Mouse (Mus musculus): ENCODE measurements around the gene Ccdc78. TPM values are rescaled to one million over a fixed set of nuclear protein-coding genes. Genes with fewer than 3 reads are reported as not detected.

Gene Ccdc78
- polyA plus RNA-seq (2014; fragmentation: Illumina TruSeq; extraction: RNeasy Lipid Tissue Mini Kit (QIAGEN cat#74804)): 0.43 TPM

GRCm38 (mm10) chr17:25786280-25786679 lies at the start of gene Ccdc78:
TSS of gene Ccdc78 (plus strand) at chr17:25786580.

GRCm38 (mm10) chr17:25754241-25754640 lies 32.1 kb upstream of the Ccdc78 start, which contains the start of gene Msln:
TSS of gene Msln (minus strand) at chr17:25754378.

DNA sequence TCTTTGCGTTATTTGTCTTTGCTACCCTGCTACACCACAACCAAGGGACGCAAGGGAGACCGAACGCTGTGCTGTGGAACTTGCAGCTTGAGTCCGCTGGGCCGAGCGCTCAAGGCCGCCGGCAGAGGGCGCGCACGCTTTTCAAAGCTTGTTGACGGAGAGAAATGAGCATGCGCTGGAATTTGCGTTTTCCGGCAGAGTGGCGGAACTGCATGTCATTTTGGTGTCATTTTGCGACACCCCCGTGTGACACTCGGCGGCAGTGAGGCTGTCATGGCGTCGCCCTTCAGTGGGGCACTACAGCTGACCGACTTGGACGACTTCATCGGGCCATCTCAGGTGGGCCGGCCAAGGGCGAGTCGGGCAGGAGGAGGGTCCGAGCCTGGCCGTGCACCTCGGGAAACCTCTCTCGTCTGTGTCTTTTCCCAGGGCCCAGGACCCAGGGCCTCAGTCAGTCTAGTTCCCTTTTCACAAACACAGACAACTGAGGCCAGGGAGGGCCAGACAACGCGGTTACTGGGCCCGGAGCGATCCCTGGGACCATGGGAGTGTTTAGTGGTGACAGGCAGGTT lies 12.7 kb upstream of the Ccdc78 start, which contains the start of gene Narfl:
Narfl (plus strand) TSS at position 228 of the 572 bp plus-strand sequence.

GRCm38 (mm10) chr17:25785281-25785745 lies 1.1 kb upstream of the Ccdc78 start, which contains the start of gene Haghl:
TSS of gene Haghl (minus strand) at chr17:25785673.

GRCm38 (mm10) chr17:25792615-25793014 lies 6.2 kb downstream of the Ccdc78 start, which contains the start of gene Fam173a:
TSS of gene Fam173a (minus strand) at chr17:25792901.

DNA sequence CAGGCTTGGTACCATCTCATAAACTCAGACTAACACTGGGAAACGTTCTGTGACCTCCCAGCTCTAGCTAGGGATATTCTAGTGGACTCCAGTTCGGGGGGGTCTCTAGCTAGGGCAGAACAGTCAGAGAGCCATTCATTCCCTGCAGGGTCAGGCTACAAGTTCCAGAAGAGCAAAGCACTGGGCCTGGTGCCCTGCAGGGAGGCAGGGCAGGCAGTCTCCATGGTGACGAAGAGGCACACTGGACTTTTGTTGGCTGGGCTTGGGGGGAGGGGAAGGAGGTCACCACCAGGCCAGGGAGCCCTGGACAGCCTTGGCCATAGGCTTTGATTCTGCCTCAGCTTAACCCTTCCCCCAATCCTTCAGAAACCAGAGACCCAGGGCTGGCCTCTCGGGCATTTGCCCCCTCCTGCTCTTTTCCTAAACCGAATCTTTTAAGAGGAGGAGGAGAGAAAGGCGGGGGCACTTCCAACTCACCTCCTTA lies 9.3 kb downstream of the Ccdc78 start, which contains the start of gene AC134908.4:
AC134908.4 (minus strand) TSS at position 51 of the 484 bp plus-strand sequence.

GRCm38 (mm10) chr17:25796951-25797369 lies 10.6 kb downstream of the Ccdc78 start, which contains the start of gene Metrn:
TSS of gene Metrn (minus strand) at chr17:25797136.

GRCm38 (mm10) chr17:25808789-25809605 lies 22.6 kb downstream of the Ccdc78 start, which contains the start of gene Fbxl16:
TSS of gene Fbxl16 (plus strand) at chr17:25809085.

GRCm38 (mm10) chr17:25823452-25823851 lies 37.1 kb downstream of the Ccdc78 start, which contains the start of gene Wdr24:
TSS of gene Wdr24 (plus strand) at chr17:25823627.

GRCm38 (mm10) chr17:25828712-25829557 lies 42.6 kb downstream of the Ccdc78 start, which contains the start of gene Jmjd8:
TSS of gene Jmjd8 (plus strand) at chr17:25828867.

GRCm38 (mm10) chr17:25833291-25833663 lies 46.9 kb downstream of the Ccdc78 start, which contains the start of gene Stub1:
TSS of gene Stub1 (minus strand) at chr17:25833404.

GRCm38 (mm10) chr17:25837076-25837410 lies 50.7 kb downstream of the Ccdc78 start, which contains the start of gene Rhbdl1:
TSS of gene Rhbdl1 (minus strand) at chr17:25837295.

Other genes with a start within 250 kb of the Ccdc78 start
- 1.3 TPM for gene Sox8, start 215.9 kb upstream of the Ccdc78 start, polyA plus RNA-seq (2014; fragmentation: Illumina TruSeq; extraction: RNeasy Lipid Tissue Mini Kit (QIAGEN cat#74804))
- 0.43 TPM for gene Lmf1, start 207.5 kb upstream of the Ccdc78 start, polyA plus RNA-seq (2014; fragmentation: Illumina TruSeq; extraction: RNeasy Lipid Tissue Mini Kit (QIAGEN cat#74804))
- not detected for gene Gng13, start 69.4 kb upstream of the Ccdc78 start, polyA plus RNA-seq (2014; fragmentation: Illumina TruSeq; extraction: RNeasy Lipid Tissue Mini Kit (QIAGEN cat#74804))
- gene Chtf18, start 59.2 kb upstream of the Ccdc78 start, polyA plus RNA-seq (2014; fragmentation: Illumina TruSeq; extraction: RNeasy Lipid Tissue Mini Kit (QIAGEN cat#74804)): not detected
- gene Rpusd1, start 58.9 kb upstream of the Ccdc78 start, polyA plus RNA-seq (2014; fragmentation: Illumina TruSeq; extraction: RNeasy Lipid Tissue Mini Kit (QIAGEN cat#74804)): not detected
- gene Mslnl, start 50.5 kb upstream of the Ccdc78 start, polyA plus RNA-seq (2014; fragmentation: Illumina TruSeq; extraction: RNeasy Lipid Tissue Mini Kit (QIAGEN cat#74804)): not detected
- 2.0 TPM for gene Msln, start 32.2 kb upstream of the Ccdc78 start, polyA plus RNA-seq (2014; fragmentation: Illumina TruSeq; extraction: RNeasy Lipid Tissue Mini Kit (QIAGEN cat#74804))
- 0.80 TPM for gene Narfl, start 12.8 kb upstream of the Ccdc78 start, polyA plus RNA-seq (2014; fragmentation: Illumina TruSeq; extraction: RNeasy Lipid Tissue Mini Kit (QIAGEN cat#74804))
- 1.4 TPM for gene Haghl, start 907 bp upstream of the Ccdc78 start, polyA plus RNA-seq (2014; fragmentation: Illumina TruSeq; extraction: RNeasy Lipid Tissue Mini Kit (QIAGEN cat#74804))
- not detected for gene Fam173a, start 6.3 kb downstream of the Ccdc78 start, polyA plus RNA-seq (2014; fragmentation: Illumina TruSeq; extraction: RNeasy Lipid Tissue Mini Kit (QIAGEN cat#74804))
- gene AC134908.4, start 9.1 kb downstream of the Ccdc78 start, polyA plus RNA-seq (2014; fragmentation: Illumina TruSeq; extraction: RNeasy Lipid Tissue Mini Kit (QIAGEN cat#74804)): not detected
- 0.26 TPM for gene Metrn, start 10.6 kb downstream of the Ccdc78 start, polyA plus RNA-seq (2014; fragmentation: Illumina TruSeq; extraction: RNeasy Lipid Tissue Mini Kit (QIAGEN cat#74804))
- gene Fbxl16, start 22.5 kb downstream of the Ccdc78 start, polyA plus RNA-seq (2014; fragmentation: Illumina TruSeq; extraction: RNeasy Lipid Tissue Mini Kit (QIAGEN cat#74804)): 0.94 TPM
- 0.29 TPM for gene Wdr24, start 37.0 kb downstream of the Ccdc78 start, polyA plus RNA-seq (2014; fragmentation: Illumina TruSeq; extraction: RNeasy Lipid Tissue Mini Kit (QIAGEN cat#74804))
- gene Jmjd8, start 42.3 kb downstream of the Ccdc78 start, polyA plus RNA-seq (2014; fragmentation: Illumina TruSeq; extraction: RNeasy Lipid Tissue Mini Kit (QIAGEN cat#74804)): 1.5 TPM
- gene Stub1, start 46.8 kb downstream of the Ccdc78 start, polyA plus RNA-seq (2014; fragmentation: Illumina TruSeq; extraction: RNeasy Lipid Tissue Mini Kit (QIAGEN cat#74804)): 2.7 TPM
- gene Rhbdl1, start 50.7 kb downstream of the Ccdc78 start, polyA plus RNA-seq (2014; fragmentation: Illumina TruSeq; extraction: RNeasy Lipid Tissue Mini Kit (QIAGEN cat#74804)): not detected
- not detected for gene Gm20683, start 55.2 kb downstream of the Ccdc78 start, polyA plus RNA-seq (2014; fragmentation: Illumina TruSeq; extraction: RNeasy Lipid Tissue Mini Kit (QIAGEN cat#74804))
- 8.3 TPM for gene Rhot2, start 58.3 kb downstream of the Ccdc78 start, polyA plus RNA-seq (2014; fragmentation: Illumina TruSeq; extraction: RNeasy Lipid Tissue Mini Kit (QIAGEN cat#74804))
- gene Wdr90, start 74.9 kb downstream of the Ccdc78 start, polyA plus RNA-seq (2014; fragmentation: Illumina TruSeq; extraction: RNeasy Lipid Tissue Mini Kit (QIAGEN cat#74804)): 1.0 TPM
- not detected for gene Mcrip2, start 82.2 kb downstream of the Ccdc78 start, polyA plus RNA-seq (2014; fragmentation: Illumina TruSeq; extraction: RNeasy Lipid Tissue Mini Kit (QIAGEN cat#74804))
- 10.6 TPM for gene Mettl26, start 88.5 kb downstream of the Ccdc78 start, polyA plus RNA-seq (2014; fragmentation: Illumina TruSeq; extraction: RNeasy Lipid Tissue Mini Kit (QIAGEN cat#74804))
- gene Wfikkn1, start 94.3 kb downstream of the Ccdc78 start, polyA plus RNA-seq (2014; fragmentation: Illumina TruSeq; extraction: RNeasy Lipid Tissue Mini Kit (QIAGEN cat#74804)): not detected
- gene Rab40c, start 133.1 kb downstream of the Ccdc78 start, polyA plus RNA-seq (2014; fragmentation: Illumina TruSeq; extraction: RNeasy Lipid Tissue Mini Kit (QIAGEN cat#74804)): 1.1 TPM
- gene Pigq, start 158.4 kb downstream of the Ccdc78 start, polyA plus RNA-seq (2014; fragmentation: Illumina TruSeq; extraction: RNeasy Lipid Tissue Mini Kit (QIAGEN cat#74804)): 27.4 TPM
- gene Nhlrc4, start 158.4 kb downstream of the Ccdc78 start, polyA plus RNA-seq (2014; fragmentation: Illumina TruSeq; extraction: RNeasy Lipid Tissue Mini Kit (QIAGEN cat#74804)): 0.29 TPM
- gene A930017K11Rik, start 166.0 kb downstream of the Ccdc78 start, polyA plus RNA-seq (2014; fragmentation: Illumina TruSeq; extraction: RNeasy Lipid Tissue Mini Kit (QIAGEN cat#74804)): not detected
- gene Capn15, start 199.2 kb downstream of the Ccdc78 start, polyA plus RNA-seq (2014; fragmentation: Illumina TruSeq; extraction: RNeasy Lipid Tissue Mini Kit (QIAGEN cat#74804)): 0.51 TPM